Mouse (Mus musculus): ENCODE measurements at regions not wholly inside any gene's neighbourhood (a gene's known extent, or its start where the extent isn't known, plus 50 kb on each side); places are given as distances from the start of the nearest gene placed in this dataset.

DNA sequence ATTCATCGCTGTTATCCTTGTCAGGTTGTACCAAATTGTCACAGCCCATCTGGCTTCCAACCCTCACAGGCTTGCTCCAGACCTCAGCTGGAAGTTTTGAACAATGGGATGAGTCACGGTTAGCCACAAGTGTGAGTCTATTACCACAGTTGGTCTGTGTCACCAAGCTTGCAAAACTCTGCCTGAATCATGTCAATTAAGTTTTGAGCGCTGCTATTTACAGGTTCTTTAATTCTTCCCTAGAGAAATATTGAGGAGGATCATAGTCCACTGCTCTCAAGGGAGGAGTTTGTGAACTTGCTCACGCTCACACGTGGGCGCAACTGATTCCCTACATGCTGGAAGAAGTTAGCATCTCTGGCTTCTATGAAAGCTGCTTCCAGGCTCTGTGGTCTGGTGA lies 292.6 kb downstream of the Lmo4 start:
- no peak for ATAC-seq (ENCODE audit: borderline replicate concordance, extremely low read depth, low FRiP score, low TSS enrichment)
- no peak overlapping the region for H3K27ac ChIP-seq
- no peaks in the 10 kb centered on the region for H3K9me3 ChIP-seq
- 0 out of 2 replicates have a peak, but pooled peaks cover 4% of the 10 kb centered on the region for H3K4me1 ChIP-seq
- H3K9ac ChIP-seq, result no peak overlapping the region
- H3K4me2 ChIP-seq, result no peak overlapping the region
- no peak overlapping the region for H3K4me3 ChIP-seq
- H3K36me3 ChIP-seq, result no peaks in the 10 kb centered on the region
- WGBS, result 79% methylated on average over 6 of the region's 6 CpGs
- no peaks in the 10 kb centered on the region for H3K27me3 ChIP-seq

- 68% methylated on average over 6 of the region's 6 CpGs for WGBS
- Histone ChIP-seq H3K27me3 (no peaks in the 10 kb centered on the region), H3K4me3 (no peak overlapping the region), H3K4me1 (0 out of 2 replicates have a peak, but pooled peaks cover 1% of the 10 kb centered on the region), H3K4me2 (no peak overlapping the region), H3K9me3 (no peaks in the 10 kb centered on the region), H3K27ac (no peak overlapping the region), H3K36me3 (no peaks in the 10 kb centered on the region), H3K9ac (no peak overlapping the region)
- no peak for ATAC-seq (ENCODE audit: borderline replicate concordance, extremely low read depth, low FRiP score, low TSS enrichment)
Observed at GRCm38 (mm10) chr3:143909341-143909740, 295.7 kb downstream of the Lmo4 start.

- Histone ChIP-seq H3K27ac (no peak overlapping the region), H3K4me1 (no peaks in the 10 kb centered on the region), H3K9ac (no peak overlapping the region), H3K4me2 (no peak overlapping the region), H3K4me3 (no peak overlapping the region), H3K9me3 (no peaks in the 10 kb centered on the region), H3K36me3 (no peaks in the 10 kb centered on the region), H3K27me3 (no peaks in the 10 kb centered on the region)
- 78% methylated on average over 2 of the region's 2 CpGs for WGBS
- no peak for ATAC-seq (ENCODE audit: borderline replicate concordance, extremely low read depth, low FRiP score, low TSS enrichment)
Observed at GRCm38 (mm10) chr3:143903421-143903820, 301.6 kb downstream of the Lmo4 start.

- WGBS, result 85% methylated on average over 2 of the region's 2 CpGs
- no peaks in the 10 kb centered on the region for H3K27me3 ChIP-seq
- no peaks in the 10 kb centered on the region for H3K4me1 ChIP-seq
- H3K9me3 ChIP-seq, result no peaks in the 10 kb centered on the region
- H3K36me3 ChIP-seq, result no peaks in the 10 kb centered on the region
- no peak overlapping the region for H3K9ac ChIP-seq
- no peak overlapping the region for H3K4me2 ChIP-seq
- H3K4me3 ChIP-seq, result no peak overlapping the region
- no peak for ATAC-seq (ENCODE audit: borderline replicate concordance, extremely low read depth, low FRiP score, low TSS enrichment)
- H3K27ac ChIP-seq, result no peak overlapping the region
Observed at GRCm38 (mm10) chr3:143880813-143881212, 324.2 kb downstream of the Lmo4 start.

- no peaks in the 10 kb centered on the region for H3K4me1 ChIP-seq
- H3K4me3 ChIP-seq, result no peak overlapping the region
- no peak overlapping the region for H3K9ac ChIP-seq
- H3K9me3 ChIP-seq, result no peaks in the 10 kb centered on the region
- ATAC-seq (ENCODE audit: borderline replicate concordance, extremely low read depth, low FRiP score, low TSS enrichment), result no peak
- no peaks in the 10 kb centered on the region for H3K27me3 ChIP-seq
- H3K27ac ChIP-seq, result no peak overlapping the region
- no peak overlapping the region for H3K4me2 ChIP-seq
- H3K36me3 ChIP-seq, result no peaks in the 10 kb centered on the region
- 81% methylated on average over 3 of the region's 3 CpGs for WGBS
Observed at GRCm38 (mm10) chr3:143873876-143874275, 331.1 kb downstream of the Lmo4 start.

- H3K9me3 ChIP-seq, result no peaks in the 10 kb centered on the region
- no peak overlapping the region for H3K4me2 ChIP-seq
- H3K9ac ChIP-seq, result no peak overlapping the region
- no peak for ATAC-seq (ENCODE audit: borderline replicate concordance, extremely low read depth, low FRiP score, low TSS enrichment)
- H3K4me3 ChIP-seq, result no peak overlapping the region
- no peak overlapping the region for H3K27ac ChIP-seq
- no peaks in the 10 kb centered on the region for H3K4me1 ChIP-seq
- WGBS, result 54% methylated on average over 4 of the region's 4 CpGs
- no peaks in the 10 kb centered on the region for H3K36me3 ChIP-seq
- H3K27me3 ChIP-seq, result no peaks in the 10 kb centered on the region
Observed at GRCm38 (mm10) chr3:143866521-143866920, 338.5 kb downstream of the Lmo4 start.

DNA sequence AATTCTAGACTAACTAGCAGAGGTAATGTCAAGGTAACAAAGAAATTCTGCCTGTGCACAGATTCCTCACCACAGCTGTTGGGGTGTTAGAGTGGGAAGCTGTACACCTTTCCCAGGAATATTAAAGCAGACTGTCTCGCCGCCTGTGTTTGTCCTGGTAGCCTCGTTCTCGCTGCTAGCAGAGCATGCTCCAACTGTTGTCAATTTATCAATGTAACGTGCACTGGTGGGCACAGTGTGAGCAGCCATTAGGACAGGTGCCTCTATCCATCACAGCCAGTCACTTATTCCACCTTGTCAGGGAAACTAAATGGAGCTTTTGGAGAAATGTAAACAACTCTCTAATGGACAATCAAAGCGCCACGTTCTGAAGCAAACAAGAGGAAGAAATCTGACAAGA lies 339.4 kb downstream of the Lmo4 start:
- H3K36me3 ChIP-seq, result no peaks in the 10 kb centered on the region
- no peak overlapping the region for H3K4me3 ChIP-seq
- H3K4me1 ChIP-seq, result no peaks in the 10 kb centered on the region
- ATAC-seq (ENCODE audit: borderline replicate concordance, extremely low read depth, low FRiP score, low TSS enrichment), result no peak
- no peak overlapping the region for H3K9ac ChIP-seq
- H3K27ac ChIP-seq, result no peak overlapping the region
- H3K27me3 ChIP-seq, result no peaks in the 10 kb centered on the region
- 25% methylated on average over 7 of the region's 7 CpGs for WGBS
- no peaks in the 10 kb centered on the region for H3K9me3 ChIP-seq
- no peak overlapping the region for H3K4me2 ChIP-seq

GRCm38 (mm10) chr3:143864490-143864889 lies 340.5 kb downstream of the Lmo4 start:
- Histone ChIP-seq H3K36me3 (no peaks in the 10 kb centered on the region), H3K4me2 (no peak overlapping the region), H3K9me3 (no peaks in the 10 kb centered on the region), H3K27me3 (no peaks in the 10 kb centered on the region), H3K9ac (no peak overlapping the region), H3K27ac (no peak overlapping the region), H3K4me1 (no peaks in the 10 kb centered on the region), H3K4me3 (no peak overlapping the region)
- 63% methylated on average over 10 of the region's 10 CpGs for WGBS
- ATAC-seq (ENCODE audit: borderline replicate concordance, extremely low read depth, low FRiP score, low TSS enrichment), result no peak

GRCm38 (mm10) chr3:143862531-143862930 lies 342.5 kb downstream of the Lmo4 start:
- Histone ChIP-seq H3K36me3 (no peaks in the 10 kb centered on the region), H3K27ac (no peak overlapping the region), H3K9ac (no peak overlapping the region), H3K4me3 (no peak overlapping the region), H3K4me1 (no peaks in the 10 kb centered on the region), H3K9me3 (no peaks in the 10 kb centered on the region), H3K27me3 (no peaks in the 10 kb centered on the region), H3K4me2 (no peak overlapping the region)
- WGBS, result 45% methylated on average over 11 of the region's 11 CpGs
- no peak for ATAC-seq (ENCODE audit: borderline replicate concordance, extremely low read depth, low FRiP score, low TSS enrichment)

- Histone ChIP-seq H3K4me2 (no peak overlapping the region), H3K27me3 (no peaks in the 10 kb centered on the region), H3K27ac (no peak overlapping the region), H3K9ac (no peak overlapping the region), H3K4me1 (no peaks in the 10 kb centered on the region), H3K36me3 (no peaks in the 10 kb centered on the region), H3K4me3 (no peak overlapping the region), H3K9me3 (no peaks in the 10 kb centered on the region)
- 84% methylated on average over 4 of the region's 4 CpGs for WGBS
- ATAC-seq (ENCODE audit: borderline replicate concordance, extremely low read depth, low FRiP score, low TSS enrichment), result no peak
Observed at GRCm38 (mm10) chr3:143861866-143862265, 343.2 kb downstream of the Lmo4 start.

GRCm38 (mm10) chr3:143835611-143836240 lies 369.3 kb downstream of the Lmo4 start:
- ATAC-seq (ENCODE audit: borderline replicate concordance, extremely low read depth, low FRiP score, low TSS enrichment), result no peak
- WGBS, result 81% methylated on average over 7 of the region's 7 CpGs
- Histone ChIP-seq H3K27ac (no peak overlapping the region), H3K4me3 (no peak overlapping the region), H3K9ac (no peak overlapping the region), H3K4me1 (no peaks in the 10 kb centered on the region), H3K9me3 (no peaks in the 10 kb centered on the region), H3K36me3 (no peaks in the 10 kb centered on the region), H3K4me2 (no peak overlapping the region), H3K27me3 (no peaks in the 10 kb centered on the region)

DNA sequence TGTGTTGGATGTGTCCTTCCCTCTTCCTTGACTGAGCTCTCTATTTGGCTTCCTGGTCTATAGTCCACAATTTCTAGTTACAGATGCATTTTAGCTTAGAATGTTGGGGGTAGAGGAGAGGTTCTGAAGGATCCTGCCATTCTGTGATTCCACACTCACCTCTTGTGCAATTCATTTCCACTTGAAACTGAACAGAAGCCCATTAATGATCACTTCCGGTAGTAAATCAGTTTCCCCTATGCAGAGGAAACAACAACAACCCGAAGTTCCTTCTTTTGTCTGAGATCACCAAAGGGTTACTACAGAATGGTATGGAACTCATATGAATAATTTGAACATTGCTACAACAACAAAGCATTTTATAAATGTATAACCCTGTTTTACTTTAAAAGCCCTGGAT lies 370.3 kb downstream of the Lmo4 start:
- no peak for ATAC-seq (ENCODE audit: borderline replicate concordance, extremely low read depth, low FRiP score, low TSS enrichment)
- 57% methylated on average over 2 of the region's 2 CpGs for WGBS
- no peak overlapping the region for H3K27ac ChIP-seq
- H3K9me3 ChIP-seq, result no peaks in the 10 kb centered on the region
- no peaks in the 10 kb centered on the region for H3K4me1 ChIP-seq
- H3K4me2 ChIP-seq, result no peak overlapping the region
- no peaks in the 10 kb centered on the region for H3K36me3 ChIP-seq
- no peak overlapping the region for H3K9ac ChIP-seq
- H3K27me3 ChIP-seq, result no peaks in the 10 kb centered on the region
- no peak overlapping the region for H3K4me3 ChIP-seq

- Histone ChIP-seq H3K4me2 (no peak overlapping the region), H3K27ac (no peak overlapping the region), H3K9ac (no peak overlapping the region), H3K4me3 (no peak overlapping the region), H3K4me1 (no peaks in the 10 kb centered on the region), H3K36me3 (no peaks in the 10 kb centered on the region), H3K27me3 (no peaks in the 10 kb centered on the region), H3K9me3 (no peaks in the 10 kb centered on the region)
- 22% methylated on average over 1 of the region's 1 CpGs for WGBS
- no peak for ATAC-seq (ENCODE audit: borderline replicate concordance, extremely low read depth, low FRiP score, low TSS enrichment)
Observed at GRCm38 (mm10) chr3:143823395-143823777, 381.6 kb downstream of the Lmo4 start.
